Mouse (Mus musculus): ENCODE measurements at regions not wholly inside any gene's neighbourhood (a gene's known extent, or its start where the extent isn't known, plus 50 kb on each side); places are given as distances from the start of the nearest gene placed in this dataset.

GRCm38 (mm10) chr11:31282136-31282535, 87.7 kb downstream of the Stc2 start:
- Histone ChIP-seq H3K36me3 (ENCODE audit: control insufficient read depth, insufficient read depth, low read length) (no peaks in the 10 kb centered on the region), H3K4me3 (ENCODE audit: insufficient read depth, low read depth, low read length) (no peak overlapping the region), H3K27ac (replicated peaks; ENCODE audit: insufficient read depth, low read depth, low read length) (no peak overlapping the region), H3K79me2 (ENCODE audit: control insufficient read depth, insufficient read depth, low read length) (no peaks in the 10 kb centered on the region), H3K9ac (ENCODE audit: low read depth, low read length) (no peak overlapping the region), H3K27me3 (ENCODE audit: control insufficient read depth, insufficient read depth, low read length) (no peaks in the 10 kb centered on the region), H3K4me1 (ENCODE audit: control insufficient read depth, insufficient read depth, low read length) (peaks cover 3% of the 10 kb centered on the region; the same call in 1 of the 2 replicates)
- no peak for TF ChIP-seq POLR2A (IDR thresholded peaks at IDR 0.05; ENCODE audit: extremely low read depth, insufficient read depth, low read length)
- TF ChIP-seq CTCF (IDR thresholded peaks at IDR 0.05; ENCODE audit: low read depth, low read length) = no peak
- 62% methylated on average over 2 of the region's 2 CpGs for WGBS
- no peak for DNase-seq (ENCODE audit: extremely low read depth, low read depth, low spot score)

- WGBS = 18% methylated on average over 2 of the region's 2 CpGs
- no peak overlapping the region for H3K9ac ChIP-seq (ENCODE audit: low read depth, low read length)
- no peaks in the 10 kb centered on the region for H3K79me2 ChIP-seq (ENCODE audit: control insufficient read depth, insufficient read depth, low read length)
- no peak overlapping the region for H3K27ac ChIP-seq (replicated peaks; ENCODE audit: insufficient read depth, low read depth, low read length)
- no peaks in the 10 kb centered on the region for H3K36me3 ChIP-seq (ENCODE audit: control insufficient read depth, insufficient read depth, low read length)
- H3K27me3 ChIP-seq (ENCODE audit: control insufficient read depth, insufficient read depth, low read length) = no peaks in the 10 kb centered on the region
- no peak overlapping the region for H3K4me3 ChIP-seq (ENCODE audit: insufficient read depth, low read depth, low read length)
- TF ChIP-seq CTCF (IDR thresholded peaks at IDR 0.05; ENCODE audit: low read depth, low read length) = peak; percentile 49
- no peak for TF ChIP-seq POLR2A (IDR thresholded peaks at IDR 0.05; ENCODE audit: extremely low read depth, insufficient read depth, low read length)
- peak; percentile 73 for DNase-seq (ENCODE audit: extremely low read depth, low read depth, low spot score)
- no peaks in the 10 kb centered on the region for H3K4me1 ChIP-seq (ENCODE audit: control insufficient read depth, insufficient read depth, low read length)
Observed at GRCm38 (mm10) chr11:31248467-31248866, 66.2 kb upstream of the Gm17332 start.
